Mouse (Mus musculus) neural tube, embryonic 11.5 days (tissue): ENCODE results near the gene Slc30a10. TPM values are rescaled to one million over a fixed set of nuclear protein-coding genes. Genes with fewer than 3 reads are reported as not detected.

Source experiments
- ATAC-seq: fragments of 200-750 bp; cut with Nextera tagmentation; 2 replicates; pipeline ENCODE4 v1.8.0; 2017; ENCODE audit warnings: moderate number of reproducible peaks, mild to moderate bottlenecking, moderate TSS enrichment, moderate library complexity; ENCODE audit not compliant: insufficient read depth, low FRiP score, low TSS enrichment
- DNase-seq: peaks from one replicate; pipeline ENCODE4 v3.0.0-alpha.2; 2015; ENCODE audit warnings: low spot score
- H3K27ac ChIP-seq: fragments of 300-500 bp; sonication (generic); 2 replicates; pipeline ENCODE4 v1.5.1; 2014; ENCODE audit warnings: low read depth, mild to moderate bottlenecking, low read length
- H3K27me3 ChIP-seq: fragments of 300-500 bp; sonication (generic); 2 replicates; pipeline ENCODE4 v1.6.1; 2014; ENCODE audit warnings: mild to moderate bottlenecking, low read length, mixed read lengths; ENCODE audit not compliant: control insufficient read depth, insufficient read depth
- H3K36me3 ChIP-seq: fragments of 300-500 bp; sonication (generic); 2 replicates; pipeline ENCODE4 v1.6.1; 2014; ENCODE audit warnings: mild to moderate bottlenecking, low read length, moderate library complexity, mixed read lengths; ENCODE audit not compliant: control insufficient read depth, insufficient read depth
- H3K4me1 ChIP-seq: fragments of 300-500 bp; sonication (generic); 2 replicates; pipeline ENCODE4 v1.6.1; 2014; ENCODE audit warnings: low read length, mixed read lengths; ENCODE audit not compliant: control insufficient read depth, insufficient read depth
- H3K4me2 ChIP-seq: fragments of 300-500 bp; sonication (generic); 2 replicates; pipeline ENCODE4 v1.6.1; 2014; ENCODE audit warnings: low read depth, mild to moderate bottlenecking, moderate library complexity
- H3K4me3 ChIP-seq: fragments of 300-500 bp; sonication (generic); 2 replicates; pipeline ENCODE4 v1.5.1; 2014; ENCODE audit warnings: low read depth, low read length
- H3K9ac ChIP-seq: fragments of 300-500 bp; sonication (generic); 2 replicates; pipeline ENCODE4 v1.6.1; 2014; ENCODE audit warnings: mild to moderate bottlenecking, low read length
- H3K9me3 ChIP-seq: fragments of 300-500 bp; sonication (generic); 2 replicates; pipeline ENCODE4 v1.6.1; 2016; ENCODE audit warnings: low read length; ENCODE audit not compliant: control insufficient read depth
- WGBS: fragments of 180-500 bp; shearing (Covaris S2); extraction: QIAGEN DNeasy Blood & Tissue Kit; methylation state at CpG from one replicate; pipeline ENCODE4 v1.1.7; 2014; 5-methylcytosine and 5-hydroxymethylcytosine counted together
- polyA plus RNA-seq: library from polyadenylated mRNA; unstranded; fragments of >200 nt; fragmentation: Nextera tagmentation; extraction: Ambion mirVana; gene quantifications from 2 replicates; pipeline ENCODE4 v1.2.1, GENCODE M21; 2014

Slc30a10 gene
- polyA plus RNA-seq, 1 experiment from 2014 or later = 1.4 TPM

- ATAC-seq = no peak
These were observed 38.9 kb downstream of the Slc30a10 start for GRCm38 (mm10) chr1:185493439-185494034.

GRCm38 (mm10) chr1:185496791-185497460, 42.3 kb downstream of the Slc30a10 start:
- ATAC-seq = no peak
- no peak overlapping the region for H3K4me3 ChIP-seq
- no peaks in the 10 kb centered on the region for H3K4me1 ChIP-seq

More at GRCm38 (mm10) chr1:185493439-185494034, 38.9 kb downstream of the Slc30a10 start:
- no peaks in the 10 kb centered on the region for H3K9me3 ChIP-seq
- no peaks in the 10 kb centered on the region for H3K4me1 ChIP-seq
- no peak overlapping the region for H3K9ac ChIP-seq
- no peak overlapping the region for H3K4me3 ChIP-seq
- H3K27ac ChIP-seq = no peak overlapping the region
- no peaks in the 10 kb centered on the region for H3K27me3 ChIP-seq
- WGBS = 40% methylated on average over 4 of the region's 4 CpGs
- no peak overlapping the region for H3K4me2 ChIP-seq
- no peaks in the 10 kb centered on the region for H3K36me3 ChIP-seq
- DNase-seq = no peak

GRCm38 (mm10) chr1:185500602-185501001, 46.0 kb downstream of the Slc30a10 start:
- WGBS = 78% methylated on average over 7 of the region's 7 CpGs
- no peak overlapping the region for H3K4me3 ChIP-seq
- H3K27me3 ChIP-seq = no peaks in the 10 kb centered on the region
- no peaks in the 10 kb centered on the region for H3K9me3 ChIP-seq
- DNase-seq (no peak), ATAC-seq (no peak)
- H3K27ac ChIP-seq = no peak overlapping the region
- H3K36me3 ChIP-seq = no peaks in the 10 kb centered on the region
- no peak overlapping the region for H3K9ac ChIP-seq
- H3K4me1 ChIP-seq = no peaks in the 10 kb centered on the region
- H3K4me2 ChIP-seq = no peak overlapping the region

More at GRCm38 (mm10) chr1:185496791-185497460, 42.3 kb downstream of the Slc30a10 start:
- DNase-seq = no peak
- 78% methylated on average over 14 of the region's 14 CpGs for WGBS
- no peak overlapping the region for H3K4me2 ChIP-seq
- no peak overlapping the region for H3K9ac ChIP-seq
- no peak overlapping the region for H3K27ac ChIP-seq
- H3K36me3 ChIP-seq = no peaks in the 10 kb centered on the region
- H3K27me3 ChIP-seq = no peaks in the 10 kb centered on the region
- no peaks in the 10 kb centered on the region for H3K9me3 ChIP-seq

GRCm38 (mm10) chr1:185501801-185502340, 47.2 kb downstream of the Slc30a10 start:
- no peaks in the 10 kb centered on the region for H3K27me3 ChIP-seq
- H3K9ac ChIP-seq = no peak overlapping the region
- H3K4me1 ChIP-seq = no peaks in the 10 kb centered on the region
- no peak overlapping the region for H3K4me2 ChIP-seq
- H3K9me3 ChIP-seq = no peaks in the 10 kb centered on the region
- H3K4me3 ChIP-seq = no peak overlapping the region
- no peaks in the 10 kb centered on the region for H3K36me3 ChIP-seq
- H3K27ac ChIP-seq = no peak overlapping the region
- 34% methylated on average over 10 of the region's 10 CpGs for WGBS
- peak; percentile 56 for DNase-seq
- ATAC-seq = no peak

- H3K4me1 ChIP-seq = no peaks in the 10 kb centered on the region
- no peak overlapping the region for H3K4me2 ChIP-seq
- no peaks in the 10 kb centered on the region for H3K36me3 ChIP-seq
- ATAC-seq (no peak), DNase-seq (no peak)
- H3K9ac ChIP-seq = no peak overlapping the region
- H3K9me3 ChIP-seq = no peaks in the 10 kb centered on the region
- no peak overlapping the region for H3K27ac ChIP-seq
- WGBS = 35% methylated on average over 6 of the region's 6 CpGs
- H3K4me3 ChIP-seq = no peak overlapping the region
- no peaks in the 10 kb centered on the region for H3K27me3 ChIP-seq
These were observed 47.9 kb downstream of the Slc30a10 start for GRCm38 (mm10) chr1:185502550-185502949.

- 62% methylated on average over 3 of the region's 3 CpGs for WGBS
- ATAC-seq (no peak), DNase-seq (no peak)
- H3K9ac ChIP-seq = no peak overlapping the region
- H3K27me3 ChIP-seq = no peaks in the 10 kb centered on the region
- no peak overlapping the region for H3K4me2 ChIP-seq
- H3K36me3 ChIP-seq = no peaks in the 10 kb centered on the region
- H3K4me1 ChIP-seq = no peaks in the 10 kb centered on the region
- H3K9me3 ChIP-seq = no peaks in the 10 kb centered on the region
- no peak overlapping the region for H3K4me3 ChIP-seq
- H3K27ac ChIP-seq = no peak overlapping the region
These were observed 54.4 kb downstream of the Slc30a10 start for GRCm38 (mm10) chr1:185509042-185509441.

GRCm38 (mm10) chr1:185511306-185511705, 56.7 kb downstream of the Slc30a10 start:
- Histone ChIP-seq H3K27me3 (no peaks in the 10 kb centered on the region), H3K36me3 (no peaks in the 10 kb centered on the region), H3K4me2 (no peak overlapping the region), H3K4me3 (no peak overlapping the region), H3K27ac (no peak overlapping the region), H3K4me1 (no peaks in the 10 kb centered on the region), H3K9ac (no peak overlapping the region), H3K9me3 (no peaks in the 10 kb centered on the region)
- WGBS = 90% methylated on average over 5 of the region's 5 CpGs
- ATAC-seq (no peak), DNase-seq (no peak)

- Histone ChIP-seq H3K27ac (no peak overlapping the region), H3K27me3 (no peaks in the 10 kb centered on the region), H3K36me3 (no peaks in the 10 kb centered on the region), H3K4me2 (no peak overlapping the region), H3K9ac (no peak overlapping the region), H3K9me3 (no peaks in the 10 kb centered on the region), H3K4me3 (no peak overlapping the region), H3K4me1 (no peaks in the 10 kb centered on the region)
- ATAC-seq = 0 out of 2 replicates have a peak, but pooled peaks have one; percentile 16
- WGBS = 61% methylated on average over 13 of the region's 14 CpGs
- DNase-seq = no peak
These were observed 60.9 kb downstream of the Slc30a10 start for GRCm38 (mm10) chr1:185515526-185515979.

GRCm38 (mm10) chr1:185516041-185516440, 61.4 kb downstream of the Slc30a10 start:
- no peak overlapping the region for H3K27ac ChIP-seq
- no peaks in the 10 kb centered on the region for H3K36me3 ChIP-seq
- H3K4me2 ChIP-seq = no peak overlapping the region
- H3K9me3 ChIP-seq = no peaks in the 10 kb centered on the region
- no peak overlapping the region for H3K4me3 ChIP-seq
- WGBS = 52% methylated on average over 10 of the region's 10 CpGs
- no peaks in the 10 kb centered on the region for H3K4me1 ChIP-seq
- ATAC-seq (no peak), DNase-seq (peak; percentile 14)
- H3K9ac ChIP-seq = no peak overlapping the region
- H3K27me3 ChIP-seq = no peaks in the 10 kb centered on the region
